Mouse (Mus musculus) forebrain, embryonic 12.5 days (tissue): Measurements from ENCODE around the gene Zbtb26. TPM values are rescaled to one million over a fixed set of nuclear protein-coding genes. Genes with fewer than 3 reads are reported as not detected.

ENCODE experiments used
- ATAC-seq: fragments of 200-750 bp; cut with Nextera tagmentation; 2 replicates; pipeline ENCODE4 v1.8.0; 2017; ENCODE audit warnings: moderate TSS enrichment; ENCODE audit not compliant: low FRiP score
- H3K27ac ChIP-seq: fragments of 300-500 bp; sonication (generic); 2 replicates; pipeline ENCODE4 v1.5.1; 2016; ENCODE audit warnings: mild to moderate bottlenecking
- H3K27me3 ChIP-seq: fragments of 300-500 bp; sonication (generic); 2 replicates; pipeline ENCODE4 v1.6.1; 2016; ENCODE audit warnings: mild to moderate bottlenecking
- H3K36me3 ChIP-seq: fragments of 300-500 bp; sonication (generic); replicated peaks from 2 replicates; pipeline ENCODE4 v1.6.1; 2016; ENCODE audit warnings: mild to moderate bottlenecking
- H3K4me1 ChIP-seq: fragments of 300-500 bp; sonication (generic); 2 replicates; pipeline ENCODE4 v1.6.1; 2016
- H3K4me2 ChIP-seq: fragments of 300-500 bp; sonication (generic); 2 replicates; pipeline ENCODE4 v1.6.1; 2016; ENCODE audit warnings: mild to moderate bottlenecking, moderate library complexity
- H3K4me3 ChIP-seq: fragments of 300-500 bp; sonication (generic); replicated peaks from 2 replicates; pipeline ENCODE4 v1.5.1; 2016; ENCODE audit warnings: mild to moderate bottlenecking
- H3K9ac ChIP-seq: fragments of 300-500 bp; sonication (generic); 2 replicates; pipeline ENCODE4 v1.6.1; 2016; ENCODE audit warnings: mild to moderate bottlenecking
- H3K9me3 ChIP-seq: fragments of 300-500 bp; sonication (generic); 2 replicates; pipeline ENCODE4 v1.6.1; 2016
- WGBS: fragments of 180-500 bp; shearing (Covaris S2); methylation state at CpG from one replicate; pipeline ENCODE4 v1.1.7; 2016; 5-methylcytosine and 5-hydroxymethylcytosine counted together
- polyA plus RNA-seq: library from polyadenylated mRNA; unstranded; fragments of >200 nt; fragmentation: Nextera tagmentation; extraction: Ambion mirVana; gene quantifications from 2 replicates; pipeline ENCODE4 v1.2.1, GENCODE M21; 2016

Gene Zbtb26
- polyA plus RNA-seq, result 13.2 and 13.5 TPM in 2 replicates

- Histone ChIP-seq H3K27ac (peak within 1 kb of the TSS; percentile 90), H3K4me2 (peak within 1 kb of the TSS; percentile 83), H3K9ac (peak within 1 kb of the TSS; percentile 89), H3K27me3 (no peaks in the 10 kb centered on the region), H3K4me3 (peak within 1 kb of the TSS; percentile 84), H3K9me3 (no peaks in the 10 kb centered on the region), H3K4me1 (peaks cover 20% of the 10 kb centered on the region), H3K36me3 (0 out of 2 replicates have a peak, but pooled peaks cover 3% of the 10 kb centered on the region)
- under 1% methylated on average over 51 of the region's 51 CpGs for WGBS
- peak; percentile 99 for ATAC-seq
Observed at GRCm38 (mm10) chr2:37442611-37443591, at the start of gene Zbtb26, which contains the start of the genes Zbtb6 and Rabgap1. Gene Zbtb26 (minus strand): TSS chr2:37443135. Gene Zbtb6 (minus strand): TSS chr2:37443171. Gene Rabgap1 (plus strand): TSS chr2:37443279.

- no peak overlapping the region for H3K9ac ChIP-seq
- no peaks in the 10 kb centered on the region for H3K27me3 ChIP-seq
- H3K4me2 ChIP-seq, result no peak overlapping the region
- H3K4me1 ChIP-seq, result no peaks in the 10 kb centered on the region
- no peak overlapping the region for H3K27ac ChIP-seq
- WGBS, result 96% methylated on average over 2 of the region's 2 CpGs
- peaks cover 57% of the 10 kb centered on the region for H3K36me3 ChIP-seq
- no peak for ATAC-seq
- no peaks in the 10 kb centered on the region for H3K9me3 ChIP-seq
- no peak overlapping the region for H3K4me3 ChIP-seq
Observed at GRCm38 (mm10) chr2:37488956-37489355, 46.0 kb upstream of the Zbtb26 start.

GRCm38 (mm10) chr2:37486408-37486807 is 43.5 kb upstream of the Zbtb26 start:
- Histone ChIP-seq H3K4me2 (no peak overlapping the region), H3K27ac (no peak overlapping the region), H3K27me3 (no peaks in the 10 kb centered on the region), H3K4me3 (no peak overlapping the region), H3K36me3 (peaks cover 54% of the 10 kb centered on the region), H3K9me3 (no peaks in the 10 kb centered on the region), H3K9ac (no peak overlapping the region), H3K4me1 (no peaks in the 10 kb centered on the region)
- no peak for ATAC-seq

- Histone ChIP-seq H3K9me3 (no peaks in the 10 kb centered on the region), H3K9ac (no peak overlapping the region), H3K36me3 (peaks cover 53% of the 10 kb centered on the region), H3K4me1 (no peaks in the 10 kb centered on the region), H3K27ac (no peak overlapping the region), H3K27me3 (no peaks in the 10 kb centered on the region), H3K4me3 (no peak overlapping the region), H3K4me2 (no peak overlapping the region)
- no peak for ATAC-seq
- 91% methylated on average over 1 of the region's 1 CpGs for WGBS
Observed at GRCm38 (mm10) chr2:37485370-37485769, 42.4 kb upstream of the Zbtb26 start.

DNA sequence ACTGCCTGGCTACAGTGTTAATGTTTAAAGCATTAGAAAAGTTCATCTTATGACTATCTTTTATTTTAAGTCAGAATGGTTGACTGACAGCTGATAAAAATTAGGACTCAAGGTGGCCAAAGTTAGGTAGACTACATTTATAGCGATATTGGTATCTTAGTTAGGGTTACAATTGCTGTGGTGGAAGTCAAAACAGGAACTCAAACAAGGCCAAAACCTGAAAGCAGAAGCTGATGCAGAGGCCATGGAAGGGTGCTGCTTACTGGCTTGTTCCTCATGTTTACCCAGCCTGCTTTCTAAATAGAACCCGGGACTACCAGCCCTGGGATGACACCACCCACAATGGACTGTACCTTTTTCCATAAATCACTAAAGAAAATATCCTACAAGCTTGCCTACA is 41.2 kb upstream of the Zbtb26 start:
- Histone ChIP-seq H3K9me3 (no peaks in the 10 kb centered on the region), H3K4me1 (no peaks in the 10 kb centered on the region), H3K4me3 (no peak overlapping the region), H3K4me2 (no peak overlapping the region), H3K9ac (no peak overlapping the region), H3K27me3 (no peaks in the 10 kb centered on the region), H3K36me3 (peaks cover 44% of the 10 kb centered on the region), H3K27ac (no peak overlapping the region)
- WGBS, result 95% methylated on average over 2 of the region's 2 CpGs
- ATAC-seq, result no peak

DNA sequence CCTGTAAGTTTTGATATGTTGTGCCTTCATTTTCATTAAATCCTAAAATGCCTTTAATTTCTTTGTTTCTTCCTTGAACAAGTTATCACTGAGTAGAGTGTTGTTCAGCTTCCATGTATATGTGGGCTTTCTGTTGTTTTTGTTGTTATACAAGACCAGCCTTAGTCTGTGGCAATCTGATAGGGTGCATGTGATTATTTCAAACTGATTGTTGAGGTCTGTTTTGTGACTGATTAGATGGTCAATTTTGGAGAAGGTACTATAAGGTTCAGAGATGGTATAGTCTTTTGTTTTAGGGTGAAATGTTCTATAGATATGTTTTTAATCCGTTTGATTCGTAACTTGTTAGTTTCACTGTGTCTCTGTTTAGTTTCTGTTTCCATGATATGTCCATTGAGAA is 37.1 kb upstream of the Zbtb26 start:
- Histone ChIP-seq H3K4me2 (no peak overlapping the region), H3K36me3 (peaks cover 64% of the 10 kb centered on the region), H3K9me3 (no peaks in the 10 kb centered on the region), H3K9ac (no peak overlapping the region), H3K27me3 (no peaks in the 10 kb centered on the region), H3K4me1 (no peaks in the 10 kb centered on the region), H3K4me3 (no peak overlapping the region), H3K27ac (no peak overlapping the region)
- 93% methylated on average over 2 of the region's 2 CpGs for WGBS
- no peak for ATAC-seq

GRCm38 (mm10) chr2:37479559-37479958 is 36.6 kb upstream of the Zbtb26 start:
- Histone ChIP-seq H3K9ac (no peak overlapping the region), H3K36me3 (peaks cover 62% of the 10 kb centered on the region), H3K27me3 (no peaks in the 10 kb centered on the region), H3K4me3 (no peak overlapping the region), H3K4me2 (no peak overlapping the region), H3K4me1 (no peaks in the 10 kb centered on the region), H3K27ac (no peak overlapping the region), H3K9me3 (no peaks in the 10 kb centered on the region)
- ATAC-seq, result no peak

- ATAC-seq, result no peak
- Histone ChIP-seq H3K27me3 (no peaks in the 10 kb centered on the region), H3K27ac (no peak overlapping the region), H3K4me3 (no peak overlapping the region), H3K9me3 (no peaks in the 10 kb centered on the region), H3K36me3 (peaks cover 15% of the 10 kb centered on the region), H3K4me2 (no peak overlapping the region), H3K9ac (no peak overlapping the region), H3K4me1 (no peaks in the 10 kb centered on the region)
- 94% methylated on average over 4 of the region's 4 CpGs for WGBS
Observed at GRCm38 (mm10) chr2:37466266-37466665, 23.3 kb upstream of the Zbtb26 start.

DNA sequence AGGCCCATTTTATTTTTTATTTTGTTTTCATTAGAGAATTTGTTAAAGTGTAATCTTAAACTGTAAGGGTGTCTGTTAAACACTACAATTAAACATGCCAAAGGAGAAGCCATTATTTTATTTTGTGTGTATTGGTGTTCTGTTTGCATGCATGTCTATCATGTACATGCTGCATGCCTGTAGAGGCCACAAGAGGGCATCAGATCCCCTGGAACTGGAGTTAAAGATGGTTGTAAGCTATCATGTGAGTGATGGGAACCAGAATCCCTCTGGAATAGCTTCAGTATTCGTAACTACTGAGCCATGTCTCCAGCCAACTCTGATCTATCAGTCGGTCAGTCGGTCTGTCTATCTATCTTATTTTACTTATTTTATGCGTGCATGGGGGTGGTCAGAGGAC is 17.8 kb upstream of the Zbtb26 start:
- 97% methylated on average over 4 of the region's 4 CpGs for WGBS
- no peak for ATAC-seq
- Histone ChIP-seq H3K4me1 (no peaks in the 10 kb centered on the region), H3K36me3 (no peaks in the 10 kb centered on the region; the same call in 1 of the 2 replicates), H3K4me3 (no peak overlapping the region), H3K9ac (no peak overlapping the region), H3K27me3 (no peaks in the 10 kb centered on the region), H3K4me2 (no peak overlapping the region), H3K9me3 (no peaks in the 10 kb centered on the region), H3K27ac (no peak overlapping the region)

GRCm38 (mm10) chr2:37452376-37452760 is 9.4 kb upstream of the Zbtb26 start:
- Histone ChIP-seq H3K4me1 (peaks cover 13% of the 10 kb centered on the region), H3K9me3 (no peaks in the 10 kb centered on the region), H3K4me2 (peak overlapping the region; percentile 84), H3K9ac (peak overlapping the region; percentile 93), H3K36me3 (no peaks in the 10 kb centered on the region), H3K27ac (peak overlapping the region; percentile 83), H3K27me3 (no peaks in the 10 kb centered on the region), H3K4me3 (peak overlapping the region; percentile 81)
- peak; percentile 81 for ATAC-seq
- under 1% methylated on average over 23 of the region's 24 CpGs for WGBS

DNA sequence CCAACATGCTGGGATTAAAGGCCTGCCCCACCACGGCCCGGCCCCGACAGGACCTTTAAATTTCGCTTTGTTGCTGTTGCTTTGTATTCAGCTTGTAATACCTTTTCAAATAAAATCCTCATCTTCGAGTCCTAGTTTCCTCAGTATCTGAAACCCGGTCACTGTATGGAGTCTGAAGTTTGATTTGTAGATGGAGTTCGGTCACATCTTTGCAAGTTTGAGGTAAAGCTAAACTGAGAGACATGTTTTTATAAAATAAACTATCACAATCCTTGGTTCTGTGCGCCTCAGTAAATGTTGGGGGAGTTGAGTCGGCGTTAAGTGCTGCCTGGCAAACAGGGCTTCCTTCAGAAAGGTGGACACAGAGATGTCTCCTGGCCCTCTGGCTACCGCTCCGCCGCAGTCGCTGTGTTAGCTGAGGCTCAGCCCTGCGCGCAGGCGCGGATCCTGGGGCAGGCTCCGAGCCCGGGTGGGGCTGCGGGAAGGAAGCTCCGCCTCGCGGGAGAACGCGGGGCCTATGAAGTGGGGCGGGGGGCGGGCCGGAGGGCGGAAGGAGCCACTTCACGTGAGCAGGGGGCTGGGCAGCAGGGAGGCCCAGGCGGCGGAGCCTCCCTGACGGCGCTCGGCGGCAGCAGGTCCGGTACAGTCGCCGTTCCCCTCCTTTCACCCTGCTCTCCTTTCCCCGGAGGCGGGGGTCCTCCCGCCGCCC is 8.9 kb upstream of the Zbtb26 start:
- Histone ChIP-seq H3K36me3 (no peaks in the 10 kb centered on the region), H3K9ac (peak overlapping the region; percentile 93), H3K27ac (peak overlapping the region; percentile 83), H3K4me2 (peak overlapping the region; percentile 84), H3K27me3 (no peaks in the 10 kb centered on the region), H3K4me3 (peak overlapping the region; percentile 81), H3K9me3 (no peaks in the 10 kb centered on the region), H3K4me1 (peaks cover 13% of the 10 kb centered on the region)
- ATAC-seq, result peak; percentile 99
- 9% methylated on average over 37 of the region's 44 CpGs for WGBS

DNA sequence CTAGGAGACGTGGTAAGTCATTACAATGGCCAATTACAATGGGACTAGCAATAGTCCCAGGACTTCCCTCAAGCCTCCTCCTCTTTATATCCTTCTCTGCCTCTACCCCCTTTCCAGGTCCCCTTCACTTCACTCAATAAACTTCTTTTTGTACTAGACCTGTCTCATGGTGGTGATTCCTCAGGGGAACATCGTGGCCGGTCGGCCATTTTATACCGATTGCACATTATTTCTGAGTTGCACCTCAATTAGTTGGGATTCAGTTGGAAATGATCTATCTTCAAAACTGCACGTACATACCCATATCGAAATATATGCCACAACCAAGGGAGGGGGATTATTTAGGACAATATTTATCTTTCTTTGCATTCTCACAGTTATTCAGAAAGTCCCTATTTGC is 11.3 kb downstream of the Zbtb26 start:
- H3K9me3 ChIP-seq, result no peaks in the 10 kb centered on the region
- peaks cover 10% of the 10 kb centered on the region for H3K4me1 ChIP-seq
- peak overlapping the region; percentile 80 for H3K9ac ChIP-seq
- H3K4me2 ChIP-seq, result peak overlapping the region; percentile 81
- peaks cover 29% of the 10 kb centered on the region for H3K36me3 ChIP-seq
- ATAC-seq, result peak; percentile 54
- H3K4me3 ChIP-seq, result peak overlapping the region; percentile 83
- H3K27me3 ChIP-seq, result no peaks in the 10 kb centered on the region
- H3K27ac ChIP-seq, result peak overlapping the region; percentile 95
- WGBS, result 27% methylated on average over 7 of the region's 7 CpGs
